Mouse (Mus musculus) intestine, embryonic 16.5 days (tissue): Measurements from ENCODE around the gene Crct1. TPM values are rescaled to one million over a fixed set of nuclear protein-coding genes. Genes with fewer than 3 reads are reported as not detected.

Experiments
- ATAC-seq: fragments of 200-750 bp; cut with Nextera tagmentation; 2 replicates; pipeline ENCODE4 v1.8.0; 2017; ENCODE audit warnings: moderate TSS enrichment, moderate library complexity
- H3K27ac ChIP-seq: fragments of 300-500 bp; sonication (generic); 2 replicates; pipeline ENCODE4 v1.5.1; 2014; ENCODE audit warnings: mild to moderate bottlenecking, low read length
- H3K27me3 ChIP-seq: fragments of 300-500 bp; sonication (generic); replicated peaks from 2 replicates; pipeline ENCODE4 v1.6.1; 2014; ENCODE audit warnings: low read length, control low read depth, mixed read lengths; ENCODE audit not compliant: control insufficient read depth, insufficient read depth
- H3K36me3 ChIP-seq: fragments of 300-500 bp; sonication (generic); 2 replicates; pipeline ENCODE4 v1.6.1; 2014; ENCODE audit warnings: low read length, control low read depth; ENCODE audit not compliant: control insufficient read depth, insufficient read depth
- H3K4me1 ChIP-seq: fragments of 300-500 bp; sonication (generic); 2 replicates; pipeline ENCODE4 v1.6.1; 2014; ENCODE audit warnings: low read length, control low read depth, mixed read lengths; ENCODE audit not compliant: control insufficient read depth, insufficient read depth
- H3K4me2 ChIP-seq: fragments of 300-500 bp; sonication (generic); 2 replicates; pipeline ENCODE4 v1.6.1; 2014; ENCODE audit warnings: low read depth, low read length, control low read depth
- H3K4me3 ChIP-seq: fragments of 300-500 bp; sonication (generic); 2 replicates; pipeline ENCODE4 v1.5.1; 2014; ENCODE audit warnings: mild to moderate bottlenecking, low read length
- H3K9ac ChIP-seq: fragments of 300-500 bp; sonication (generic); 2 replicates; pipeline ENCODE4 v1.6.1; 2014; ENCODE audit warnings: low read depth, low read length
- H3K9me3 ChIP-seq: fragments of 300-500 bp; sonication (generic); 2 replicates; pipeline ENCODE4 v1.6.1; 2016; ENCODE audit warnings: low read length, control low read depth; ENCODE audit not compliant: control insufficient read depth
- WGBS: fragments of 180-500 bp; shearing (Covaris S2); extraction: QIAGEN DNeasy Blood & Tissue Kit; methylation state at CpG from one replicate; pipeline ENCODE4 v1.1.7; 2014; 5-methylcytosine and 5-hydroxymethylcytosine counted together
- polyA plus RNA-seq: library from polyadenylated mRNA; unstranded; fragments of >200 nt; fragmentation: Nextera tagmentation; extraction: Ambion mirVana; gene quantifications from 2 replicates; pipeline ENCODE4 v1.2.1, GENCODE M21; 2015

Crct1 gene
- not detected in 2 replicates for polyA plus RNA-seq

- no peak for ATAC-seq
- no peaks in the 10 kb centered on the region for H3K9me3 ChIP-seq
- 28% methylated on average over 4 of the region's 4 CpGs for WGBS
- H3K9ac ChIP-seq: peak within 1 kb of the TSS; percentile 69
- H3K36me3 ChIP-seq: no peaks in the 10 kb centered on the region
- no peak within 1 kb of the TSS for H3K27ac ChIP-seq
- H3K4me3 ChIP-seq: peak within 1 kb of the TSS; percentile 59
- peaks cover 4% of the 10 kb centered on the region for H3K4me1 ChIP-seq
- peak within 1 kb of the TSS; percentile 93 for H3K4me2 ChIP-seq
- no peaks in the 10 kb centered on the region for H3K27me3 ChIP-seq
Observed at GRCm38 (mm10) chr3:93015460-93016104, at the start of gene Crct1. Gene Crct1, minus strand, starts transcription at chr3:93015687.

- no peak overlapping the region for H3K27ac ChIP-seq
- H3K4me3 ChIP-seq: no peak overlapping the region
- 59% methylated on average over 10 of the region's 10 CpGs for WGBS
- H3K9me3 ChIP-seq: no peaks in the 10 kb centered on the region
- H3K27me3 ChIP-seq: no peaks in the 10 kb centered on the region
- no peaks in the 10 kb centered on the region for H3K4me1 ChIP-seq
- H3K9ac ChIP-seq: no peak overlapping the region
- ATAC-seq: no peak
- no peak overlapping the region for H3K4me2 ChIP-seq
- no peaks in the 10 kb centered on the region for H3K36me3 ChIP-seq
Observed at GRCm38 (mm10) chr3:93052826-93053474, 37.5 kb upstream of the Crct1 start.

GRCm38 (mm10) chr3:93050182-93050581 is 34.7 kb upstream of the Crct1 start:
- Histone ChIP-seq H3K9ac (no peak overlapping the region), H3K27ac (no peak overlapping the region), H3K4me1 (no peaks in the 10 kb centered on the region), H3K4me3 (no peak overlapping the region), H3K36me3 (no peaks in the 10 kb centered on the region), H3K27me3 (no peaks in the 10 kb centered on the region), H3K4me2 (no peak overlapping the region), H3K9me3 (no peaks in the 10 kb centered on the region)
- WGBS: 68% methylated on average over 1 of the region's 1 CpGs
- ATAC-seq: no peak

GRCm38 (mm10) chr3:93031450-93031849 is 16.0 kb upstream of the Crct1 start:
- H3K27ac ChIP-seq: no peak overlapping the region
- WGBS: 46% methylated on average over 5 of the region's 5 CpGs

GRCm38 (mm10) chr3:93025486-93025885 is 10.0 kb upstream of the Crct1 start:
- H3K4me3 ChIP-seq: no peak overlapping the region
- H3K27ac ChIP-seq: no peak overlapping the region
- no peak overlapping the region for H3K4me2 ChIP-seq
- H3K4me1 ChIP-seq: no peaks in the 10 kb centered on the region
- no peak overlapping the region for H3K9ac ChIP-seq
- H3K36me3 ChIP-seq: no peaks in the 10 kb centered on the region
- no peaks in the 10 kb centered on the region for H3K9me3 ChIP-seq
- H3K27me3 ChIP-seq: no peaks in the 10 kb centered on the region
- 63% methylated on average over 2 of the region's 2 CpGs for WGBS
- ATAC-seq: no peak

More at GRCm38 (mm10) chr3:93031450-93031849, 16.0 kb upstream of the Crct1 start:
- Histone ChIP-seq H3K4me2 (no peak overlapping the region), H3K36me3 (no peaks in the 10 kb centered on the region), H3K4me3 (no peak overlapping the region), H3K9ac (no peak overlapping the region), H3K27me3 (no peaks in the 10 kb centered on the region), H3K4me1 (no peaks in the 10 kb centered on the region), H3K9me3 (no peaks in the 10 kb centered on the region)
- peak; percentile 66 for ATAC-seq

- 87% methylated on average over 3 of the region's 3 CpGs for WGBS
- Histone ChIP-seq H3K4me2 (no peak overlapping the region), H3K36me3 (no peaks in the 10 kb centered on the region), H3K27ac (no peak overlapping the region), H3K4me1 (no peaks in the 10 kb centered on the region), H3K4me3 (no peak overlapping the region), H3K9me3 (no peaks in the 10 kb centered on the region), H3K9ac (no peak overlapping the region), H3K27me3 (no peaks in the 10 kb centered on the region)
- no peak for ATAC-seq
Observed at GRCm38 (mm10) chr3:93023411-93024184, 8.1 kb upstream of the Crct1 start.

- H3K4me2 ChIP-seq: no peak overlapping the region
- H3K36me3 ChIP-seq: no peaks in the 10 kb centered on the region
- H3K27me3 ChIP-seq: no peaks in the 10 kb centered on the region
- 88% methylated on average over 1 of the region's 1 CpGs for WGBS
- H3K4me1 ChIP-seq: no peaks in the 10 kb centered on the region
- H3K4me3 ChIP-seq: no peak overlapping the region
- H3K9me3 ChIP-seq: no peaks in the 10 kb centered on the region
- H3K27ac ChIP-seq: no peak overlapping the region
- no peak overlapping the region for H3K9ac ChIP-seq
- no peak for ATAC-seq
Observed at GRCm38 (mm10) chr3:93021171-93021570, 5.7 kb upstream of the Crct1 start.

GRCm38 (mm10) chr3:93018960-93019359 is 3.5 kb upstream of the Crct1 start, which contains the start of gene Lce1m:
Gene Lce1m, minus strand, starts transcription at chr3:93019060.
- 89% methylated on average over 2 of the region's 2 CpGs for WGBS
- no peak within 1 kb of the TSS for H3K4me3 ChIP-seq
- H3K9me3 ChIP-seq: no peaks in the 10 kb centered on the region
- no peak within 1 kb of the TSS for H3K4me2 ChIP-seq
- H3K27me3 ChIP-seq: no peaks in the 10 kb centered on the region
- no peak within 1 kb of the TSS for H3K27ac ChIP-seq
- H3K36me3 ChIP-seq: no peaks in the 10 kb centered on the region
- H3K9ac ChIP-seq: no peak within 1 kb of the TSS
- H3K4me1 ChIP-seq: peaks cover 4% of the 10 kb centered on the region
- no peak for ATAC-seq

GRCm38 (mm10) chr3:93014871-93015270 is 616 bp downstream of the Crct1 start:
- no peaks in the 10 kb centered on the region for H3K36me3 ChIP-seq
- 0 out of 2 replicates have a peak, but pooled peaks have one; percentile 48 for ATAC-seq
- no peaks in the 10 kb centered on the region for H3K27me3 ChIP-seq
- peak overlapping the region; percentile 59 for H3K4me3 ChIP-seq
- peak overlapping the region; percentile 69 for H3K9ac ChIP-seq
- 25% methylated on average over 5 of the region's 5 CpGs for WGBS
- no peak overlapping the region for H3K27ac ChIP-seq
- H3K4me1 ChIP-seq: peaks cover 4% of the 10 kb centered on the region
- H3K4me2 ChIP-seq: peak overlapping the region; percentile 93
- H3K9me3 ChIP-seq: no peaks in the 10 kb centered on the region
